Mouse (Mus musculus): ENCODE results near the gene Zfp874a. TPM values are rescaled to one million over a fixed set of nuclear protein-coding genes. Genes with fewer than 3 reads are reported as not detected.

Gene Zfp874a
- 0.05 TPM in 1 of 2 replicates, not detected in the other for polyA plus RNA-seq (2012; rRNA removed; ENCODE audit: low replicate concordance)

DNA sequence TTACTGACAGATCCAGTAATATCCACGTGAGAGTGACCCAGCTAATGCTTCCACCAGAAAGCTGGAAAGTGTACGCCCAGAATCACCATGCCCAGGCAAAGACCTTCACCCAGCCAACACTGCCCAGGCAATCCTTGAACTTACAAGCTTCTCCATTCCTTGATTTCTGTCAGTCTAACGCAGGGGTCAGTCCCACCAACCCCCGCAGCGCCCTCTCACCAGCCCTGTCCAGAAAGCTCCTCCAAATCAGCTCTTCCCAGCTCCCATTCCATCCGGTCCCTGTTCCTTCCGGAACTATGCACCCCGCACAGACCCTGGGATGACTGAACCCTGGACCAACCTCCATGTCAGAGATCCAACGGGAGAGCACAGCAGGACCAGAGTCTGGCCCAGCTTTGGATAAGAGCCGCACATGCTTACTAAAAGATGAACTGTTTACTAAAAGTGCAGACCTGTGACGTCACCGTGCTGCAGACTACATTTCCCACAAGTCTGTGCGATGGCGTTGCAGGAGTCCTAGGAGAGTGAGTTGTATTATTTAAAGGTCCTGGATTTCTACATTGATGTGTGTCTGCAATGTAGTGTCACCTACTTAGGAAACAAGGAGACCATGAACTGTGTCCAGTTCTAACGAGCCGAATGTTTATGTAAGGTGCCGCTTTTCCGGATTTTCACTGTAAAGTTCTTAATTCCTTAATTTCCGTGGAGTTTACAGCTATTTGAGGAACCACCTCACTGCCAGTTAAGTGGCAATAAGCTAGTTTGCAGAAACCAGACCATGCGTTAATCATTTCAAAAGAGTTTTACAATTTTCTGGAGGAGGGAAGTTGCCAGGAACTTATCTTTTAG lies at the start of gene Zfp874a:
Gene Zfp874a, minus strand, starts transcription at position 453 of the 849 bp plus-strand sequence.

DNA sequence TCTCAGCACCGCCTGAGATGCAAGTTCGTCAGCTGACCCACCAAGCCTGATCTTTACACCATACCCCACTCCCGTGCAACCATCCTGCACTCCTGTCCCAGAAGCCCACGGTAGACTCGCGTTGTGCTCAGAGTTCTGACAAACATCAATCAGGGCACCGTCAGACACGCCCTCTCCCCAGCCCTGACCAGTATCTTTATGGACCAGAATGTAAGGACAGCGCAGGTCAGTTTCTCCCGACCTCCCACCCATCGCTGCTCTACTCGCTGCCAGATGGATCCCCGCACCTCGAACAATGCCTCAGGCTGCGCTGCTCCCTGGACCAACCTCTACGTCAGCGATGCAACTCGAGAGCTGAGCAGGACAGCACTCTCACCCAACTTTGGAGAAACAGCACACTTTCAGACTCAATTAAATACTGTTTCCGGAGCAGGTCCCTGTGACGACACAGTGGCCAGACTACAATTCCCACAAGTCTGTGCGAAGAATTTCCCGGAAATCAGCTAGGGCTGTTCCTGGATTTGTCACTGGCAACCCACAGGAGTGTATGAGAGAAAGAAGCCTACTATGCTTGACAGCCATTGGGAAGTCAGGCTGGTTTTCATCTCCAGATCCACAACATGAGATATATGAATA lies 48.8 kb upstream of the Zfp874a start, which contains the start of gene Zfp58:
Gene Zfp58, minus strand, starts transcription at position 472 of the 636 bp plus-strand sequence.

DNA sequence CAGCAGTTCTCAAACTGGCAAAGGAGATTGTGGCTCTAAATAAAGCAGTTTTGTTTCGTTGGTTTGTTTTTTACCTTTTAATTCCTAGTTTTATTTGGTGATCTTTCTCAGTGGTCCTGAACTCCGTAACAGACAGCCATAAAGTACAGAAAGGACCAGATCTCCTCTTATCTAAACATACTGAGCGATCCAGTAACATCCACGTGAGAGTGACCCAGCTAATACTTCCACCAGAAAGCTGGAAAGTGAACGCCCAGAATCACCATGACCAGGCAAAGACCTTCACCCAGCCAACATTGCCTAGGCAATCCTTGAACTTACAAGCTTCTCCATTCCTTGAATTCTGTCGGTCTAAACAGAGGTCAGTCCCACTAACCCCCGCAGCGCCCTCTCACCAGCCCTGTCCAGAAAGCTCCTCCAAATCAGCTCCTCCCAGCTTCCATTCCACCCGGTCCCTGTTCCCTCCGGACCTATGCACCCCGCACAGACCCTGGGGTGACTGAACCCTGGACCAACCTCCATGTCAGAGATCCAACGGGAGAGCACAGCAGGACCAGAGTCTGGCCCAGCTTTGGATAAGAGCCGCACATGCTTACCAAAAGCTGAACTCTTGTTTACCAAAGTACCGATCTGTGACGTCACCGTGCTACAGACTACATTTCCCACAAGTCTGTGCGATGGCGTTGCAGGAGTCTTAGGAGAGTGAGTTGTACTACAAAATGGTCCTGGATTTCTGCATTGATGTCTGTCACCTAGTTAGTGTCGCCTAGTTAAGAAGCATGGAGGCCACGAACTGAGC lies 32.4 kb upstream of the Zfp874a start, which contains the start of gene Zfp874b:
Gene Zfp874b, minus strand, starts transcription at position 634 of the 799 bp plus-strand sequence.

DNA sequence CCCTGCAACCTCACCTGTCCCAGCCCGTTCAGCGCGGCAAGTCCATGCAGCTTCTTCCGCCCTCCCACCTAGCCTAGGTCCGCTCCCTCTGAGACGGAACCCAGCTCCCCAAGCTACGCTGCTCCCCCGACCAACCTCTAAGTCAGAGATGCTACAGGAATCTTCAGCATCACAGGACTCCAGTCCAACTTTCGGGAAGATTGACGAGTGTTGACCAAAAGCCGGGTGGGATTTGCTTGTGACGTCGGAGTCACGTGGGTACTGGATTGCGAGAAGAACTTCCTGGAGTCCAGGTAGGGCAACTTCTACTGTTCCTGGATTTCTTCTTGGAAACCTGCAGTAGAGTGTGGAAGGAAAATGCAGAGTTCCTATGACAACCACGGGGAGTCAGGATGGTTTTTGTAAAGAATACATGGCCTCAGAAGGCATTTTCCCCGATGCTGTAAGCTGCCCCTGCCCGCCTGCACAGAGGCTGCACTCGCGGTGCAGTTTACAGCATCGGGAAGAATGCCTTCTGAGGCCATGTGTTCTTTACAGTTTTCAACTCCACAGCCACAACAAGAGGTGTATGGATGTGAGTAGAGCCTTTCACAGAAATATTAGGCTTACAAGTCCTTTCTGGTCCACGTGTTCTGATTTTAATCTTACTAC lies 30.1 kb downstream of the Zfp874a start, which contains the start of gene Zfp459:
Gene Zfp459, minus strand, starts transcription at position 212 of the 651 bp plus-strand sequence.

DNA sequence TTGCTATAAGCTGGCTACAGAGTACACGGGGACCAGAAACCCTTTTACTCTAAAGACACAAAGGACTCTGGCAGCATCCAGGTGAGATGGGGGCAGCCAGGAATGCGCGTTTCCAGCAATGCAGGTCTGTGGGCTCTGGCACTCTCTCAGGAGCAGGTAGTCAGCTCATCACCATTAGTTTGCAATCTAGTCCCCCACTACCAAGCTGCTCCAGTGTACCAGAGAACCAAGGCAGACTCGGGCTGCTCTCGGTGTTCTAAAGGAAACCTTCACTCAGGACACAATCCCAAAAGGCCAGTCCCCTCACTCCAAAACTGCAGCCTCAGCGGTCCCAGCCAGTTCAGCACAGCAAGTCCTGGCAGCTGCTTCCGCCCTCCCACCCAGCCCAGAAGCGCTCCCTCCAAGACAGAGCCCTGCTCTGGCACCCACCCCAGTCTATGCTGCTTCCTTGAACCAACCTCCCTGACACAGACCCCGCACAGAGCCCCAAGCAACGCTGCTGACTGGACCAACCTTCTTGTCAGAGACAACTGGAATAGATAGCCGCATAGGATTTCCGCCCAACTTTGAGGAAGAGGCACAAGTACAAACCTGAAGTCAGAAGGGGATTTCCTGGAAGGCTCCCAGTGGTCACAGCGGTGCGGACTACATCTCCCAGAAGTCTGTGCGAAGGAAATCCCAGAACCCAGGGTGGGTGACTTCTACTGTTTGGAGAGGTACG lies 52.1 kb downstream of the Zfp874a start, which contains the start of gene Zfp429:
Gene Zfp429, minus strand, starts transcription at position 637 of the 721 bp plus-strand sequence.

DNA sequence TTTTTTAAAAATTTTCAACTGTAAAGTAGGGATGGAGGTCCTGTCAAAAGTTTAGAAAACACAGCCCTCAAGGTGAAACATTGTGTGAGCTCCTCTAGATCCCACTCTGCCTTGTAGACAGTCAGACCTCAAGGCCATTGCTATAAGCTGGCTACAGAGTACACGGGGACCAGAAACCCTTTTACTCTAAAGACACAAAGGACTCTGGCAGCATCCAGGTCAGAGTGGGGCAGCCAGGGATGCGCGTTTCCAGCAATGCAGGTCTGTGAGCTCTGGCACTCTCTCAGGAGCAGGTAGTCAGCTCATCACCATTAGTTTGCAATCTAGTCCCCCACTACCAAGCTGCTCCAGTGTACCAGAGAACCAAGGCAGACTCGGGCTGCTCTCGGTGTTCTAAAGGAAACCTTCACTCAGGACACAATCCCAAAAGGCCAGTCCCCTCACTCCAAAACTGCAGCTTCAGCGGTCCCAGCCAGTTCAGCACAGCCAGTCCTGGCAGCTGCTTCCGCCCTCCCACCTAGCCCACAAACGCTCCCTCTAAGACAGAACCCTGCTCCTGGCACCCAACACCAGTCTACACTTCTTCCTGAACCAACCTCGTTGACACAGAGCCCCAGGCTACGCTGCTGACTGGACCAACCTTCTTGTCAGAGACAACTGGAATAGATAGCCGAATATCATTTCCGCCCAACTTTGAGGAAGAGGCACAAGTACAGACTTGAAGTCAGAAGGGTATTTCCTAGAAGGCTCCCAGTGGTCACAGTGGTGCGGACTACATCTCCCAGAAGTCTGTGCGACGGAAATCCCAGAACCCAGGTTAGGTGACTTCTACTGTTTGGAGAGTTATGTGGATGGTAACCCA lies 76.1 kb downstream of the Zfp874a start, which contains the start of the genes Gm28041 and Zfp456:
Gene Gm28041, minus strand, starts transcription at position 684 of the 862 bp plus-strand sequence.
Gene Zfp456, minus strand, starts transcription at position 761 of the 862 bp plus-strand sequence.

Other genes with a start within 250 kb of the Zfp874a start
- gene Zfp458, start 173.2 kb downstream of the Zfp874a start, polyA plus RNA-seq (2012; rRNA removed; ENCODE audit: low replicate concordance) = 0.05 and 0.07 TPM in 2 replicates
- gene Zfp457, start 145.1 kb downstream of the Zfp874a start, polyA plus RNA-seq (2012; rRNA removed; ENCODE audit: low replicate concordance) = 0.42 and 0.62 TPM in 2 replicates
- 0.09 and 0.11 TPM in 2 replicates for gene Zfp595, start 119.1 kb downstream of the Zfp874a start, polyA plus RNA-seq (2012; rRNA removed; ENCODE audit: low replicate concordance)
- not detected in 2 replicates for gene Gm28044, start 91.1 kb downstream of the Zfp874a start, polyA plus RNA-seq (2012; rRNA removed; ENCODE audit: low replicate concordance)
- gene Zfp953, start 91.0 kb downstream of the Zfp874a start, polyA plus RNA-seq (2012; rRNA removed; ENCODE audit: low replicate concordance) = 0.02 TPM in 2 replicates
- gene Gm28041, start 75.9 kb downstream of the Zfp874a start, polyA plus RNA-seq (2012; rRNA removed; ENCODE audit: low replicate concordance) = not detected in 2 replicates
- 0.02 TPM in 1 of 2 replicates, not detected in the other for gene Zfp456, start 75.8 kb downstream of the Zfp874a start, polyA plus RNA-seq (2012; rRNA removed; ENCODE audit: low replicate concordance)
- not detected in 2 replicates for gene Zfp429, start 51.8 kb downstream of the Zfp874a start, polyA plus RNA-seq (2012; rRNA removed; ENCODE audit: low replicate concordance)
- gene Zfp459, start 30.2 kb downstream of the Zfp874a start, polyA plus RNA-seq (2012; rRNA removed; ENCODE audit: low replicate concordance) = 0.23 and 0.24 TPM in 2 replicates
- gene Zfp874b, start 32.6 kb upstream of the Zfp874a start, polyA plus RNA-seq (2012; rRNA removed; ENCODE audit: low replicate concordance) = 0.22 TPM in 1 of 2 replicates, not detected in the other
- 0.16 TPM in 1 of 2 replicates, not detected in the other for gene Zfp58, start 48.9 kb upstream of the Zfp874a start, polyA plus RNA-seq (2012; rRNA removed; ENCODE audit: low replicate concordance)
- not detected in 2 replicates for gene Gm26965, start 74.5 kb upstream of the Zfp874a start, polyA plus RNA-seq (2012; rRNA removed; ENCODE audit: low replicate concordance)
- 2.9 and 6.7 TPM in 2 replicates for gene Zfp87, start 74.6 kb upstream of the Zfp874a start, polyA plus RNA-seq (2012; rRNA removed; ENCODE audit: low replicate concordance)
- 0.06 and 0.75 TPM in 2 replicates for gene Zfp748, start 102.2 kb upstream of the Zfp874a start, polyA plus RNA-seq (2012; rRNA removed; ENCODE audit: low replicate concordance)
- 0.04 TPM in 1 of 2 replicates, not detected in the other for gene Zfp729b, start 158.1 kb upstream of the Zfp874a start, polyA plus RNA-seq (2012; rRNA removed; ENCODE audit: low replicate concordance)
- not detected in 2 replicates for gene Gm49345, start 186.1 kb upstream of the Zfp874a start, polyA plus RNA-seq (2012; rRNA removed; ENCODE audit: low replicate concordance)
- gene Zfp729a, start 186.2 kb upstream of the Zfp874a start, polyA plus RNA-seq (2012; rRNA removed; ENCODE audit: low replicate concordance) = 0.09 and 0.11 TPM in 2 replicates
- 1.0 and 1.1 TPM in 2 replicates for gene Zfp738, start 235.4 kb upstream of the Zfp874a start, polyA plus RNA-seq (2012; rRNA removed; ENCODE audit: low replicate concordance)